Mouse (Mus musculus): Measurements from ENCODE around the gene Triml2.

Gene Triml2

DNA sequence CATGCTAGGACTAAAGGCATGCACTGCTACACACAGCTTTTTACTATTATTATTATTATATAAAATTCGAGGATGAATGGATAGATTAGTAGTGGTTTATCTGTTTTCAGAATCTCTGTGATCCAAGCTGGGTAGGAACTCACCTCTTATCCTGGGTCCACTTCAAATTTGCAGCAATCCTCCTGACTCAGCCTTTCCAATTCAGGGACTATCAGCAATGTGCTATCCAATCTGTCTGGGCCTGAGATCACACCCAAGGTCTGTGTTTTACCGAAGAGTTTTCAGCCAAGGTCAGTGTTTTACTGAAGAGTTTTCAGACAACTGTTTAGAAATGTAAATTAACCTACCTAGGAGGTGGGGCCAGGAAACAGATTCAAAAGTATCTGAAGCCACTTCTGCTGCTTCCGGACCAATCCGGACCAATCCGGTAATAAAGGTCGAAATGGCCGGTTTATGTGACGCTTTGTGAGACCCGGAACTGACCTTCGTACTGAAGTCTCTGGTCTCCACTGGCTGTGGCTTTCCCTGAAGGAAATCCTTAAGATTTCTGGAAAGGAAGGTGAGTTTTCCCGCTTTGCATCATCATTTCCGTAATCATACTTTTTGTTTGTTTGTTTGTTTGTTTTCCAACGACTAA, at the start of gene Triml2:
Gene Triml2, plus strand, starts transcription at position 488 of the 637 bp plus-strand sequence.
- DNase-seq (ENCODE audit: low spot score): no peak

- no peak for DNase-seq (ENCODE audit: low spot score)
Observed at GRCm38 (mm10) chr8:43141386-43141785, 39.0 kb upstream of the Triml2 start, which contains the start of gene Triml1. Gene Triml1, minus strand, starts transcription at chr8:43141486.

DNA sequence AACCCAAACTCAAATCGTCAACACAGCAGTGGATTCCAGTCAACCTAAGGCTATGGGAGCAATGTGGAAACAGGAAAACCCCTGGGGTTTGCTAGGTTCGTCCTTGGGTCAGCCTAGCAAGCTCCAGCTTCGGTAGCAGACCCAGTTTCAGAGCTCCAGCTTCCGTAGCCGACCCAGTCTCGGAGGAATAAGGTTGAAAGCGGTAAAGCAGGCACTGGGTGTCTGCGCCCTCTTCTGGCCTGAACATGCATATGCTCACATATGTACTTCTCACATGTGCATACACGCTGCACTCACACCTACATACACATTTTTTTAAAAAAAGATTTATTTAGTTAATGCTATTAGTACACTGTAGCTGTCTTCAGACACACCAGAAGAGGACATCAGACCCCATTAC, 31.0 kb upstream of the Triml2 start:
- no peak for DNase-seq (ENCODE audit: low spot score)

DNA sequence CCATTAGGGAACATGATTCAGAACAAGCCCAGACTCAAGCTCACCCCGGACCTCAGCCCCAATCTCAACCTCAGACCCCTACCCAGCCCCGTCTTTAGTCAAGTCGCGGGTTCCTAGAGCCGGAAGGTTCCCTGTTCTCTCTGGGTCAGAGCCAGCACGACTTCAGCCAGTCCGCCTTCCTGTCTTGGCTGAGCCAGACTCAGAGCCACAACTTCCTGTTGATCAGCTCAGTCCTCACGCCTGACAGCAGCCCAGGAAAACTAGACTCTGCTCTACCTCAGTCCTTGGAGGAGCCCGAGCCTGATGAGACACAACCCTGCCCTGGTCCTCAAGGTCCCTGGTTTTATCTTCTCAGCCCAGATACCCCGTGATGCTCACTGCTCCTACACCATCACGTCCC, 17.1 kb upstream of the Triml2 start:
- no peak for DNase-seq (ENCODE audit: low spot score)

GRCm38 (mm10) chr8:43164453-43164852, 15.9 kb upstream of the Triml2 start:
- DNase-seq (ENCODE audit: low spot score): no peak

GRCm38 (mm10) chr8:43168083-43168482, 12.3 kb upstream of the Triml2 start:
- DNase-seq (ENCODE audit: low spot score): no peak

GRCm38 (mm10) chr8:43169249-43169755, 11.0 kb upstream of the Triml2 start:
- no peak for DNase-seq (ENCODE audit: low spot score)

GRCm38 (mm10) chr8:43176766-43177486, 3.4 kb upstream of the Triml2 start:
- no peak for DNase-seq (ENCODE audit: low spot score)

- DNase-seq (ENCODE audit: low spot score): no peak
Observed at GRCm38 (mm10) chr8:43178263-43178662, 2.1 kb upstream of the Triml2 start.

DNA sequence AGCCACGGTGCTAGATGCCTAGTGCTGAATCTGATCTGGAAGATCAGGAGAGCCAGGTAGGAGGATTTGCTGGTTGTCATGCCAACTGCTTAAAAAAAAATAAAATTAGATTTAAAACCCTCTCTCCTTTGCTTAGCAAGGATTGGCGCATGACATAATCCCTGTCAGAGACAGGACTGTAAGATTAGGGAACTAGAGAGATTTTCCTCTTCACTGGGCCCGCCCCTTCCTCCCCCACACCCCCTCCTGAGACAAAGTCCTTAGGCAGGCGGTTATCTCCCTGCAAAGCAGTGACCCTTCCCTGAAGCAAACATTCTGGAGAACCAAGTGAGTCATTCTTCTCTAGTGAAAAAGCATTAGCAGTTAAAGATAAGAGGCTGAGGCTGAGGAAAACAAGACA, 1.2 kb upstream of the Triml2 start:
- DNase-seq (ENCODE audit: low spot score): no peak

GRCm38 (mm10) chr8:43182281-43182680, 1.9 kb downstream of the Triml2 start:
- no peak for DNase-seq (ENCODE audit: low spot score)

- no peak for DNase-seq (ENCODE audit: low spot score)
Observed at GRCm38 (mm10) chr8:43215554-43215953, 35.2 kb downstream of the Triml2 start.

DNA sequence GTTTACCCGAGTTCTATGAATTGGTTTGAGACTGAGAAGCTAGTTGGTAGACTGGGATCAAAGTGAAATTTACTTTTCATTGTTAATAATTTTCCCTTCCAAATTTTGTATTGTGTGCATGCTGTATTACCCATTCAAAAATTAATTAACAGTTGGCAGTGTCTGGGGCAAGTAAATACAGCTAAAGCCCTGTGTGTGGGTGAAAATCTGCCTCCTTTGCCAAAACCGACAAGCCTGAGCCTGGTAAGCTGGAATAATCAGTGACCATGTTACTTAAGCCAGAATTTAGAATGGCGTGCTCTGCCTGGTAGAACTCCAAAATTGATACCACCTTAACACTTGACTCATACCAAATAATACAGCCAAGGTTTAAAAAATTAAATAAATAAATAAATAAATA, 63.0 kb downstream of the Triml2 start:
- no peak for DNase-seq (ENCODE audit: low spot score)
